Mouse (Mus musculus) B cell, adult (primary cell): ENCODE measurements around the gene Ptger2. TPM values are rescaled to one million over a fixed set of nuclear protein-coding genes. Genes with fewer than 3 reads are reported as not detected.

Experiments
- total RNA-seq: library from RNA; stranded (reverse); gene quantifications from 4 replicates; pipeline ENCODE4 v1.2.4, GENCODE M21; 2023; ENCODE audit not compliant: inconsistent age

Ptger2 gene
- 1.3 to 2.3 TPM (median 1.4 TPM) in 4 replicates for total RNA-seq

GRCm38 (mm10) chr14:44987674-44988355 is at the start of gene Ptger2:
Ptger2 (plus strand) TSS chr14:44988195.

Other genes starting within 250 kb of the Ptger2 start
- gene Gm8267, start 237.9 kb upstream of the Ptger2 start, total RNA-seq, result not detected in 4 replicates
- gene Ptgdr, start 128.8 kb upstream of the Ptger2 start, total RNA-seq, result not detected in 4 replicates
- gene Gpr137c, start 231.5 kb downstream of the Ptger2 start, total RNA-seq, result 58.4 to 77.4 TPM (median 70.6 TPM) in 4 replicates
- 251 to 272 TPM (median 266 TPM) in 4 replicates for gene Txndc16, start 232.1 kb downstream of the Ptger2 start, total RNA-seq